Mouse (Mus musculus) CH12.LX (cell line): ENCODE data around the gene Tctn3. TPM values are rescaled to one million over a fixed set of nuclear protein-coding genes. Genes with fewer than 3 reads are reported as not detected.

Experiments
- DNase-seq: peaks from one replicate; pipeline ENCODE4 v3.0.0-alpha.2; 2013; ENCODE audit errors: extremely low read depth
- H3K27ac ChIP-seq: 2 replicates; pipeline ENCODE4 v1.5.1; 2012; ENCODE audit warnings: low read depth, mild to moderate bottlenecking, control low read depth, moderate library complexity; ENCODE audit not compliant: insufficient read depth
- H3K27me3 ChIP-seq: replicated peaks from 2 replicates; pipeline ENCODE3; 2012; ENCODE audit warnings: inconsistent platforms
- H3K36me3 ChIP-seq, 2 experiments: replicated peaks in 1 of 2; 2 replicates each; pipeline versions ENCODE3 to v1.6.1; 2012; ENCODE audit warnings: inconsistent platforms in 1 of 2, low read length in 1 of 2, mild to moderate bottlenecking in 1 of 2, mixed read lengths in 1 of 2, moderate library complexity in 1 of 2; ENCODE audit not compliant: control insufficient read depth in 1 of 2, insufficient read depth in 1 of 2
- H3K4me1 ChIP-seq, 2 experiments: 2 replicates each; pipeline ENCODE4 v1.6.1; 2012; ENCODE audit warnings: inconsistent platforms in 1 of 2, moderate library complexity in 1 of 2; ENCODE audit not compliant: insufficient read depth in 2 of 2, control insufficient read depth in 1 of 2
- H3K4me2 ChIP-seq: 2 replicates; pipeline ENCODE4 v1.6.1; 2012; ENCODE audit warnings: low read depth, mild to moderate bottlenecking, control low read depth; ENCODE audit not compliant: poor library complexity, insufficient read depth, severe bottlenecking
- H3K4me3 ChIP-seq, 3 experiments: fragments of 150-350 bp in 1 of 3; sonication (generic) in 1 of 3; replicated peaks in 1 of 3; 2 replicates each; pipeline versions ENCODE3 to v1.5.1; 2011 to 2012; ENCODE audit warnings: low read depth in 2 of 3, low read length in 2 of 3, mild to moderate bottlenecking in 2 of 3, moderate library complexity in 2 of 3, control low read depth in 1 of 3, improper control_type of control experiment in 1 of 3, inconsistent platforms in 1 of 3, mixed read lengths in 1 of 3; ENCODE audit not compliant: poor library complexity in 1 of 3
- H3K79me2 ChIP-seq: replicated peaks from 2 replicates; pipeline ENCODE4 v1.6.1; 2012; ENCODE audit warnings: mild to moderate bottlenecking, moderate library complexity; ENCODE audit not compliant: control insufficient read depth, poor library complexity, insufficient read depth, severe bottlenecking; ENCODE audit errors: extremely low read depth
- H3K9ac ChIP-seq: 2 replicates; pipeline ENCODE4 v1.6.1; 2012; ENCODE audit warnings: low read depth, mild to moderate bottlenecking, control low read depth, moderate library complexity; ENCODE audit not compliant: insufficient read depth
- H3K9me3 ChIP-seq: replicated peaks from 2 replicates; pipeline ENCODE3; 2012; ENCODE audit warnings: low read length, inconsistent platforms, mixed read lengths
- CHD1 ChIP-seq: IDR thresholded peaks from 2 replicates; pipeline ENCODE4 v1.6.1; 2012; ENCODE audit warnings: low read depth, low read length, improper control_type of control experiment, inconsistent platforms
- CTCF ChIP-seq, 2 experiments: IDR thresholded peaks in 1 of 2; conservative IDR thresholded peaks in 1 of 2; 2 replicates each; pipeline ENCODE4 v1.5.1; 2011 to 2012; ENCODE audit warnings: low read depth in 2 of 2, low read length in 2 of 2, improper control_type of control experiment in 1 of 2, inconsistent platforms in 1 of 2, mild to moderate bottlenecking in 1 of 2, moderate library complexity in 1 of 2
- E2F4 ChIP-seq: IDR thresholded peaks from 2 replicates; pipeline ENCODE4 v1.6.1; 2011; ENCODE audit warnings: low read depth, low read length, improper control_type of control experiment; ENCODE audit not compliant: insufficient replicate concordance
- ELF1 ChIP-seq: IDR thresholded peaks from 2 replicates; pipeline ENCODE4 v1.6.1; 2014; ENCODE audit warnings: low read depth, mild to moderate bottlenecking, inconsistent platforms, low read length, improper control_type of control experiment
- EP300 ChIP-seq: IDR thresholded peaks from 2 replicates; pipeline ENCODE4 v1.6.1; 2011; ENCODE audit warnings: low read length, improper control_type of control experiment
- GABPA ChIP-seq: IDR thresholded peaks from 2 replicates; pipeline ENCODE4 v1.6.1; 2012; ENCODE audit warnings: low read depth, low read length, improper control_type of control experiment, inconsistent platforms; ENCODE audit not compliant: insufficient replicate concordance
- HCFC1 ChIP-seq: IDR thresholded peaks from 2 replicates; pipeline ENCODE4 v1.6.1; 2012; ENCODE audit warnings: low read depth, mild to moderate bottlenecking, inconsistent platforms, low read length, improper control_type of control experiment
- IRF4 ChIP-seq: IDR thresholded peaks from 2 replicates; pipeline ENCODE4 v1.6.1; 2014; ENCODE audit warnings: low read depth, mild to moderate bottlenecking, inconsistent platforms, low read length, improper control_type of control experiment
- JUN ChIP-seq: IDR thresholded peaks from 2 replicates; pipeline ENCODE4 v1.6.1; 2011; ENCODE audit warnings: low read depth, mild to moderate bottlenecking, low read length, improper control_type of control experiment, moderate library complexity; ENCODE audit not compliant: insufficient read depth
- JUND ChIP-seq: conservative IDR thresholded peaks from 2 replicates; pipeline ENCODE4 v1.6.1; 2011; ENCODE audit warnings: low read depth, low read length, improper control_type of control experiment
- MAFK ChIP-seq: IDR thresholded peaks from 2 replicates; pipeline ENCODE4 v1.6.1; 2011; ENCODE audit warnings: low read length, improper control_type of control experiment; ENCODE audit not compliant: insufficient replicate concordance
- MAX ChIP-seq: IDR thresholded peaks from 2 replicates; pipeline ENCODE4 v1.6.1; 2011; ENCODE audit warnings: low read length, improper control_type of control experiment
- MAZ ChIP-seq: IDR thresholded peaks from 2 replicates; pipeline ENCODE4 v1.6.1; 2012; ENCODE audit warnings: low read depth, mild to moderate bottlenecking, inconsistent platforms, low read length, improper control_type of control experiment, moderate library complexity
- MEF2A ChIP-seq: IDR thresholded peaks from 2 replicates; pipeline ENCODE4 v1.6.1; 2014; ENCODE audit warnings: low read depth, mild to moderate bottlenecking, inconsistent platforms, low read length, improper control_type of control experiment, borderline replicate concordance
- MXI1 ChIP-seq: IDR thresholded peaks from 2 replicates; pipeline ENCODE4 v1.6.1; 2011; ENCODE audit warnings: mild to moderate bottlenecking, low read depth, low read length, improper control_type of control experiment
- MYC ChIP-seq: IDR thresholded peaks from 2 replicates; pipeline ENCODE4 v1.6.1; 2011; ENCODE audit warnings: low read depth, mild to moderate bottlenecking, improper control_type of control experiment, low read length
- NELFE ChIP-seq: IDR thresholded peaks from 2 replicates; pipeline ENCODE4 v1.6.1; 2011; ENCODE audit warnings: low read depth, low read length, improper control_type of control experiment
- NRF1 ChIP-seq: IDR thresholded peaks from 2 replicates; pipeline ENCODE4 v1.6.1; 2014; ENCODE audit warnings: low read depth, mild to moderate bottlenecking, inconsistent platforms, low read length, improper control_type of control experiment, moderate library complexity
- PAX5 ChIP-seq: IDR thresholded peaks from 2 replicates; pipeline ENCODE4 v1.6.1; 2012; ENCODE audit warnings: low read length, inconsistent platforms, mixed read lengths
- POLR2A ChIP-seq: IDR thresholded peaks from 2 replicates; pipeline ENCODE4 v1.6.1; 2011; ENCODE audit warnings: low read depth, mild to moderate bottlenecking, improper control_type of control experiment, low read length
- POLR2AphosphoS2 ChIP-seq: IDR thresholded peaks from 2 replicates; pipeline ENCODE4 v1.6.1; 2011; ENCODE audit warnings: low read depth, low read length, improper control_type of control experiment
- RAD21 ChIP-seq: IDR thresholded peaks from 2 replicates; pipeline ENCODE4 v1.6.1; 2011; ENCODE audit warnings: low read depth, mild to moderate bottlenecking, low read length, improper control_type of control experiment, moderate library complexity
- RCOR1 ChIP-seq: conservative IDR thresholded peaks from 2 replicates; pipeline ENCODE4 v1.6.1; 2012; ENCODE audit warnings: low read depth, mild to moderate bottlenecking, inconsistent platforms, low read length, improper control_type of control experiment
- SIN3A ChIP-seq: IDR thresholded peaks from 2 replicates; pipeline ENCODE4 v1.6.1; 2012; ENCODE audit warnings: low read length, improper control_type of control experiment, inconsistent platforms
- SMC3 ChIP-seq: IDR thresholded peaks from 2 replicates; pipeline ENCODE4 v1.6.1; 2011; ENCODE audit warnings: low read depth, low read length, improper control_type of control experiment
- TBP ChIP-seq: conservative IDR thresholded peaks from 2 replicates; pipeline ENCODE4 v1.6.1; 2011; ENCODE audit warnings: low read depth, low read length, improper control_type of control experiment
- UBTF ChIP-seq: IDR thresholded peaks from 2 replicates; pipeline ENCODE4 v1.6.1; 2012; ENCODE audit warnings: low read depth, mild to moderate bottlenecking, inconsistent platforms, low read length, improper control_type of control experiment, moderate library complexity
- USF1 ChIP-seq: IDR thresholded peaks from 2 replicates; pipeline ENCODE4 v1.6.1; 2014; ENCODE audit warnings: low read depth, mild to moderate bottlenecking, inconsistent platforms, low read length, improper control_type of control experiment
- USF2 ChIP-seq: conservative IDR thresholded peaks from 2 replicates; pipeline ENCODE4 v1.6.1; 2011; ENCODE audit warnings: low read depth, low read length, improper control_type of control experiment
- ZKSCAN1 ChIP-seq: IDR thresholded peaks from 2 replicates; pipeline ENCODE4 v1.6.1; 2012; ENCODE audit warnings: low read depth, inconsistent platforms, low read length, improper control_type of control experiment, borderline replicate concordance
- ZMIZ1 ChIP-seq: IDR thresholded peaks from 2 replicates; pipeline ENCODE4 v1.6.1; 2012; ENCODE audit warnings: low read depth, mild to moderate bottlenecking, inconsistent platforms, low read length, improper control_type of control experiment
- dilution Hi-C: fragments of 300-500 bp; cut with MboI; formaldehyde crosslinking; loops from 2 replicates; pipeline ENCODE4 v1.14.3; 2020; ENCODE audit warnings: low sequenced_read_pairs; ENCODE audit not compliant: extremely low pct_unique_long_range_greater_than_20kb, extremely low pct_ligation_motif_present
- in situ Hi-C: fragments of 300-500 bp; cut with MboI; formaldehyde crosslinking; loops from 3 replicates; pipeline ENCODE4 v1.14.3; 2019; ENCODE audit warnings: low sequenced_read_pairs, low pct_ligation_motif_present, low pct_unique_long_range_greater_than_20kb, mixed read lengths
- polyA plus RNA-seq: library from polyadenylated mRNA; unstranded; fragments of >175 nt; gene quantifications from 2 replicates; pipeline ENCODE4 v1.2.1, GENCODE M21; 2012; ENCODE audit warnings: low read depth; ENCODE audit not compliant: insufficient read length
- total RNA-seq, 2 experiments: library from RNA; depleted of rRNA; stranded (reverse); fragments of 300-350 nt in 1 of 2; fragments of >200 nt in 1 of 2; gene quantifications; 2 replicates each; pipeline ENCODE4 v1.2.3; 2012 to 2014

Gene Tctn3
- total and polyA plus RNA-seq, 3 experiments, result 6.4 to 10.6 (median 9.9) TPM

DNA sequence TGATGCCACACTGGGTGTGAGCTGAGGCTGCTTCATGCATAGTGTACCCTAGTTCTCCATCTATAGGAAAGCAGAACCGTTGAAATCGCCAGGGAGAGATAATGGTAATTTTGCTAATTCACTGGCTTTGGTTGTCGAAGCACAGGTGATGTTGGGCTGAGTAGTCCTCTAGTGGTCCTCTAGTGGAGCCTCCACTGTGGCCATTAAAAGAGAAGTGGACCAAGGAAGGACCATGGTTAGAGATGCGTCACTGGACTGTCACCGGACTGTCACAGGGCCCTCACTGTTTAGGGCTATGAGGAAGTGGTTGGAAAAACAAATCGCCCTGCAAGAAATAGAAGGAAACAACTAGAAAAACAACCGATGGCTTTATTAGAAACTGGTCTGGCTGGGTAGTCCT is 25.6 kb upstream of the Tctn3 start (continued):
- TF ChIP-seq CHD1, result no peak
- TF ChIP-seq ZMIZ1, result no peak
- no peak for TF ChIP-seq CTCF (conservative IDR thresholded peaks at IDR 0.05 in 1 of 2, IDR thresholded peaks at IDR 0.05 in 1 of 2; ENCODE audit: low read depth in 2 of 2, low read length in 2 of 2)
- TF ChIP-seq MAX, result no peak
- TF ChIP-seq, all 38 proteins: peak for 5

DNA sequence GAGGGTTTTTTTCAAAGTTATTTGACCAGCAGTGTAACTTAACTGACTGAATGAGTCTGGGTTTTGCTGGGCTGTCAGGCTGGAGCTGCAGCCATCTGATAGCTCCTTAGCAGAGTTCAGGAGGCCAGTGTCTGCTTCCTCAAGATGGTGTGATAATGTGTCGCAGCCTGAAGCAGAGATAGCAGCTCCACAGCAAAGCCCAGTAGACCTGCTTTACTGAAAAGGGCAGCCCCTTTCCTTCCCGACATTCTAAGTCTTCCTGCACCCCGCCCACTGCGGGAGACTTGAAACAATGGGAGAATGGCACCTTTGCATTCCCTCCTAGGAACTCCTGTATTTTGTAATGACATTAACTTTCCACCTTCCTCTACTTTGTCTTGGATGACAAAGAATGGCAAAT is 25.1 kb upstream of the Tctn3 start:
- no peak for DNase-seq
- in situ Hi-C loops (no loop called here), dilution Hi-C loops (no loop called here)
- no peak overlapping the region for H3K9ac ChIP-seq
- no peaks in the 10 kb centered on the region for H3K27me3 ChIP-seq
- no peaks in the 10 kb centered on the region for H3K36me3 ChIP-seq
- H3K9me3 ChIP-seq, result no peaks in the 10 kb centered on the region
- no peak overlapping the region for H3K4me3 ChIP-seq
- TF ChIP-seq SIN3A (0 out of 2 replicates have a peak, but pooled peaks have one; percentile 8), CHD1 (no peak)
- no peaks in the 10 kb centered on the region for H3K79me2 ChIP-seq
- no peak overlapping the region for H3K27ac ChIP-seq
- H3K4me2 ChIP-seq, result no peak overlapping the region
- peaks cover 17 to 32% of the 10 kb centered on the region in 2 experiments for H3K4me1 ChIP-seq

DNA sequence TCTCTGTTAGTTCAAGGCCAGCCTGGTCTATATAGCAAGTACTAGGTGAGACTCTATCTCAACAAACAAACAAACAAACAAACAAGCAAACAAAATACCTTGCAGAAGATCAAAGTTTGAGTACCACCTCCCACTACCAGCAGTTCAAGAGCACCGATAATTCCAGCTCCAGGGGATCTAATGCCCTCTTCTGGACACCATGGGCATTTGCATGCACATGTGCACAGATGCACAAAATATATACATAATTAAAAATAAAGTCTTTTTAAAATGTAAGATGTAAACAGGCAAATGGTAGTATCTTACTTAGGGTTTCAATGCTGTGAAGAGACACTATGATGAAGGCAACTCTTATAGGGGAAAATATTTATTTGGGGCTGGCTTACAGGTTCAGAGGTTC is 21.1 kb upstream of the Tctn3 start:
- Histone ChIP-seq H3K9ac (no peak overlapping the region), H3K4me2 (no peak overlapping the region), H3K4me3 (no peak overlapping the region), H3K4me1 (peaks cover under 1 to 20% of the 10 kb centered on the region in 2 experiments; a peak in 3 of 4 replicates), H3K36me3 (no peaks in the 10 kb centered on the region), H3K27me3 (no peaks in the 10 kb centered on the region), H3K27ac (no peak overlapping the region), H3K79me2 (no peaks in the 10 kb centered on the region), H3K9me3 (no peaks in the 10 kb centered on the region)
- no peak for DNase-seq
- in situ Hi-C loops (no loop called here), dilution Hi-C loops (no loop called here)
- TF ChIP-seq RAD21, result peak; percentile 39
- TF ChIP-seq HCFC1, result no peak
- no peak for TF ChIP-seq PAX5
- TF ChIP-seq POLR2A, result no peak
- no peak for TF ChIP-seq SIN3A
- TF ChIP-seq JUN, result no peak
- TF ChIP-seq ZMIZ1, result no peak
- TF ChIP-seq EP300, result no peak
- TF ChIP-seq NELFE, result no peak
- TF ChIP-seq NRF1, result no peak
- TF ChIP-seq POLR2AphosphoS2, result no peak
- TF ChIP-seq MXI1, result no peak
- no peak for TF ChIP-seq USF2
- TF ChIP-seq SMC3, result peak; percentile 41
- TF ChIP-seq GABPA, result no peak
- TF ChIP-seq USF1, result no peak
- TF ChIP-seq CTCF (conservative IDR thresholded peaks at IDR 0.05 in 1 of 2, IDR thresholded peaks at IDR 0.05 in 1 of 2; ENCODE audit: low read depth in 2 of 2, low read length in 2 of 2), result peak; percentile 31 to 50; a peak in 3 of 4 replicates
- no peak for TF ChIP-seq E2F4
- TF ChIP-seq ZKSCAN1, result no peak
- no peak for TF ChIP-seq UBTF
- no peak for TF ChIP-seq IRF4
- no peak for TF ChIP-seq MAX
- TF ChIP-seq ELF1, result no peak
- TF ChIP-seq MYC, result 0 out of 2 replicates have a peak, but pooled peaks have one; percentile 44
- TF ChIP-seq JUND, result no peak
- no peak for TF ChIP-seq MEF2A
- TF ChIP-seq RCOR1, result no peak
- no peak for TF ChIP-seq MAFK
- TF ChIP-seq MAZ, result no peak
- TF ChIP-seq TBP, result no peak
